Mouse (Mus musculus) embryo, embryonic 11 days (tissue): ENCODE data around the gene Cmbl.
"Not testable (repeated sequence)": the region's sequence is repeated elsewhere in the genome, so short reads cannot be mapped to it uniquely, and the experiment has no call there.

Experiments
- DNase-seq: peaks from one replicate; pipeline ENCODE4 v3.0.0-alpha.2; 2015

Cmbl gene

DNA sequence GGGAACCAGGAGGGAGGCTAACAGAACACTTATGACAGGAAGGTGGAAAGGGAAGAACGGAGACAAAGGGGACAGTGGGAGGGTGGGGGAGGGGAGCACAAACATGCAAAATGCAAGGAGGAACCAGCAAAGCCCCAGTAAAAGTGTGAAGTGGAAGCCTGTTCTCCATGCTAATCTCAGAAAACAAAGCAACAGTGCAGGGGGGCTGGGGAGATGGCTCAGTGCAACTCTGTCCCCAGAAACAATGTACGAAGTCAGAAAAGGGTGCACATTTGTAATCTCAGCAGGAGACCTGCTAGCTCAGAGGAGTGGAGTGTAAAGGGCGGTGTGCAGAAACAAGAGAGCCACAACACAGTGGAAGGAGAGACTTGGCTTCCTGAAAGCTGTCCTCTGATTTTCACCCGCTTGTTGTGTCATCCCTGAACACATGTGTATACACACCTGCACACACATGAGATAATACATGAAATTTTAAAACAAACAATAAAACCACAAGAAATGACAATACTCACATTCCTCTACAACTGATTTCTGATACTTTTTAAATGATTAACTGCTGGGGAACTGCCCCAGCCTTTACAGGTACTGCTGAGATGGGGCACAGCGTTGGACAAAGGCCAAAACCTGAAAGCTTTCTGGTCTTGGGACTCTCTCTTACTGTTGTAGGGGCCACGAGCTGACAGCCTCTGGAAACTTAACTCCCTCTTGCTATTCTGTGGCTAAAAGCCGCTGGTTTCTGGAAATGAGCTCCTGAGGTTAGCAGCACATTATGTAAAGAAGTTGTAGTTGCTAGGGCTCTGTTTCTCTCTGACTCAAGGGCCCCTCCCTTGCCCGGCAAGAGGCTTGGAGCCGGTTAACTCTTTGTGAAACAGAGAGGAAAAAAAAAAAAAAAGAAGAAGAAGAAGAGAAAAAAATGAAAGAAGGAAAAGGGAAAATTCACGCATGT lies 22.9 kb upstream of the Cmbl start:
- DNase-seq = peak; percentile 58

DNA sequence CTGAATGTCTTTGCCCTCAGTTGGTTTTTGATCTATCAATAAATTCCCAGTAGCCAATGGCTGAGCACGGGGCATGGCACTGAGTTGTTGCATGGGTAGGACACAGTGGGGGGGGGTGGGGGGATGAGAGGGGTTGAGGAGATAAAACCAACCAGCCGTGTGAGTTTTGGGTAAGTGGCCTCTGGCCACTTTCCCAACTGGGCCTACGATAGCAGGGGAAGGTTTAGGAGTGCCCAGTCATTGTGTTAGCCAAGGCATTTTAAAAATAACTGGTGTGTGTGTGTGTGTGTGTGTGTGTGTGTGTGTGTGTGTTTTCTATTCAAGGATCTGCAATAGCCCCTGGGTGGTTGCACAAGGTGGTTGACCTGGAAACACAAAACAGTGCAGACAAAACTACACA lies 21.9 kb upstream of the Cmbl start:
- DNase-seq = no peak

DNA sequence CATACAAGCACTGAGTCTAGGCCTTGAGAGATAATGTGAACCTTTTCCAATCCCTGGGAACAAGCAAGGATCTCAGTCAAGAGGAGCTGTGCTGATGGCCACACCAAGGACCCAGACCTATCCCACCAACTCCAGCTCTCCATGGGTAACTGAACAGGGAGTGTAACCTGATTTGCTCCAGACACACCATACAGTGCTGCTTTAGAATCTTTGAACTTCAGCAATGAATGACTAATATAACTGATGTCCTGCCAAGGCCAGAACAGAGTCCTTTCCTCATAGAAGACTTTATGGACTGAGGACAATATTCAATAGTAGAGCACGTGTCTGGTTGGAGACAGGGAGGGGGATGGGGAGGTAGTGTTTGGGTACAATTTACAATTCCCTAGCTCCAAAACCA lies 20.1 kb upstream of the Cmbl start:
- DNase-seq = no peak

DNA sequence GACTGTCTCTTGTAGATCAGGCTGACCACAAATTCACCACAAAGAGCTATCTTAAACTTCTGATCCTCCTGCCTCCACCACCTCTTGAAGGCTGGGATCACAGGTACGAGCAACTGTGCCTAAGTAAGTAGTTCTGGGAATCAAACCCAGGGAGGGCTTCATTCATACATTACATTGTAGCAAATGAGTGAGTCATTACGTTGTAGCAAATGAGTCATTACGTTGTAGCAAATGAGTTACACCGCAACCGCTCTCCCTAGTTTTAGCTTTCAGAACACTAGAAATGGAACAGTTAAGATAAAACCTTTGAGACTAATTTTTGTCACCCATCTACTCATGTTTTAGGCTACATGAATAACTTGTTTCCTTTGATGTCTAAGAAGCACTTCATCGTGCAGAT lies 18.9 kb upstream of the Cmbl start:
- DNase-seq = no peak

DNA sequence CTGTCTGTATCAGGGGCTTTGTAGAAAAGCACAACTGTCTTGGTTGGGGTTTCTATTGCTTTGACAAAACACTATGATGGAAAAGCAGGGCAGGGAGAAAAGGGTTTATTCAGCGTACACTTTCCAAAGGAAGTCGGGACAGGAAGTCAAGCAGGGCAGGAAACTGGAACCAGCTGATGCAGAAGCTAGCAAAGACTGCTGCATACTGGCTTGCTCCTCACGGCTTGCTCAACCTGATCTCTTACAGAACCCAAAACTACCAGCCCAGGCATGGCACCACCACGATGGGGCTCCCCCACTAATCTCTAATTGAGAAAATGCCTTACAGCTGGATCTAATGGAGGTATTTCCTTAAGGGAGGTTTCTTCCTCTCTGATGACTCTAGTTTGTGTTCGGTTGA lies 17.8 kb upstream of the Cmbl start:
- DNase-seq = no peak

DNA sequence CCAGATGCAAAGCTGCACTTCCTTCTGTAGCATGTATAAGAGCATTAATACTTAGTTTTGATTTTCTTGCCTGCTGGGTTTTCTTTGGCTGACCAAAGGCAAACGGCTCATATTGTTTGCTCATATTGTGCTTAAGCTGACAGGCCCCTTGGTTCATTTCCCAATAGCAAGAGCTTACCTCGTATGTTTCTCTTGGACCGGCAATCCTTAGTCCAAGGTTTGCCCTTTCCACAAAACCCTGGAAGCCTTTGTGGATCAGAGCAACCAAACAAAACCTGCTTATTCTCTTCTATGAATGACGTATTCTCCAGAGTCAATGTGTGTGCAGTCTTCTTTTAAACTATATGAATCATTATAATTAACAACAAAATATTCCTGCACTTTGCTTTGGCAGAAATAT lies 14.8 kb upstream of the Cmbl start:
- DNase-seq = no peak

DNA sequence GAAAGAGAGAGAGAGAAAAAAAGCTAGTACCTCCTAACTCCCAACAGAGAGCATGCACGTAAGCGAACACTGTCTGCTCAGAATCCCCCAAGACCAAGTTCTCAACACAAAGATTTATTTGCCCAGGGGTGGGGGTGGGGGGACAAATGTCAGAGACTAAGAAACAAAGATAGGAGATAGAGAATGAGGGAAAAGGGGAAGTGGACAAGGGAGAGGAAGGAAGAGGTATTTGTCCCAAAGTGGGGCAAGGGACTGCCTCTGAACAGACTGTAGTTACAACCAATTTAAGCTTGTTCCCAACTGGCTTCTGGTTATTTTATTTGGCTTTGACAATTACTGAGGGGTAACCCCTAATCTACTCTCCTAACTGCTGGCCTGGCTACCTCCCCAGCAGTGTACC lies 10.3 kb upstream of the Cmbl start:
- DNase-seq = no peak

DNA sequence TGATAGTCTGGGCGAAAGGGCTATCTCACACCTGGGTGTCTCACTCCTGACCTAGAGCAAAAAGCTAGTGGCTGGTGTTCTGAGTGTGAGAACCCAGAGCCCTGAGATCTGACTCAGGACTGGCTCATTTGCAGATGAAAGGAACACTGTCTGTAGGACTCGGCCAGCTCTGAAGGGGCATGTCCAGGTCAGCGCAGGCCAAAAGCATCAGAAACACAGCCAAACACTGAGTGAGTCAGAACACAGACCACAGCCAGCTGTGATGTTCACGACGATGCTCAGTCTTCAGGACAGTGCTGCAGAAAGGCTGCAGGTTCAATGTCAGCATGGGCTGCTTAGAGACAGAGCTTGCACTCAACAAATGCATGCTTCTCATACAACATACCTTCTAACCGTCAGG lies 3.8 kb upstream of the Cmbl start:
- no peak for DNase-seq

DNA sequence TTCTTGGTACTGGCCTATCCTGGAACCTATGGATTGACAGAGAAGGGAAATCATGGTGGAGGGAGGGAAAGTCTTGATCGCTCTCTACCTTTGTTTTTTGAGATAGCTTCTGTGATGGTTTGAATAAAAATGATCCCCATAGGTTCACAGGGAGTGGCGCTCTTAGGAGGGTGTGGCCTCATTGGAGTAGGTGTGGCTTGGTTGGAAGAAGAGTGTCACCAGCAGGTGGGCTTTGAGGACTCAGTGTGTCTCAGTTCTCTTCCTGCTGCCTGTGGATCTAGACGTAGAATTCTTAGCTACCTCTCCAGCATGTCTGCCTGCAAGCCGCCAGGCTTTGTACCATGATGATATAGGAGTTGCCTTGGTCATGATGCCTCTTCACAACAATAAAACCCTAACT lies 3.2 kb upstream of the Cmbl start:
- DNase-seq = no peak

DNA sequence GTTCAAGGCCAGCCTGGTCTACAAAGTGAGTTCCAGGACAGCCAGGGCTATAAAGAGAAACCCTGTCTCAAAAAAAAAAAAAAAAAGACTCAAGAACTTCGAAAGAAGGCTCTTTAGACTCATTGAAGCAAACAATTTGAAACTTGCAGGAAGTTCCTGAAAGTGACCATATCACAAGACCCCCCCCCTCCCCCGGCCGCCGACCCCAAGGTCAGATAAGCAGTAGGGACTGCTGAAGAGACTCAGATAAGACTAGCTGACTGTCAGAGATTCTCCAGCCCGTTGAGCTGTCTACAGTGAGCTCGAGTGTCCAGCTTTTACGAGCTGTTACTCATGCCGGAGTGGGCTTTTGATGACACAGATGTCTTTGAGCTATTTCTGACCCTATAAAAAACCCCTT lies 2.3 kb upstream of the Cmbl start:
- DNase-seq = no peak

DNA sequence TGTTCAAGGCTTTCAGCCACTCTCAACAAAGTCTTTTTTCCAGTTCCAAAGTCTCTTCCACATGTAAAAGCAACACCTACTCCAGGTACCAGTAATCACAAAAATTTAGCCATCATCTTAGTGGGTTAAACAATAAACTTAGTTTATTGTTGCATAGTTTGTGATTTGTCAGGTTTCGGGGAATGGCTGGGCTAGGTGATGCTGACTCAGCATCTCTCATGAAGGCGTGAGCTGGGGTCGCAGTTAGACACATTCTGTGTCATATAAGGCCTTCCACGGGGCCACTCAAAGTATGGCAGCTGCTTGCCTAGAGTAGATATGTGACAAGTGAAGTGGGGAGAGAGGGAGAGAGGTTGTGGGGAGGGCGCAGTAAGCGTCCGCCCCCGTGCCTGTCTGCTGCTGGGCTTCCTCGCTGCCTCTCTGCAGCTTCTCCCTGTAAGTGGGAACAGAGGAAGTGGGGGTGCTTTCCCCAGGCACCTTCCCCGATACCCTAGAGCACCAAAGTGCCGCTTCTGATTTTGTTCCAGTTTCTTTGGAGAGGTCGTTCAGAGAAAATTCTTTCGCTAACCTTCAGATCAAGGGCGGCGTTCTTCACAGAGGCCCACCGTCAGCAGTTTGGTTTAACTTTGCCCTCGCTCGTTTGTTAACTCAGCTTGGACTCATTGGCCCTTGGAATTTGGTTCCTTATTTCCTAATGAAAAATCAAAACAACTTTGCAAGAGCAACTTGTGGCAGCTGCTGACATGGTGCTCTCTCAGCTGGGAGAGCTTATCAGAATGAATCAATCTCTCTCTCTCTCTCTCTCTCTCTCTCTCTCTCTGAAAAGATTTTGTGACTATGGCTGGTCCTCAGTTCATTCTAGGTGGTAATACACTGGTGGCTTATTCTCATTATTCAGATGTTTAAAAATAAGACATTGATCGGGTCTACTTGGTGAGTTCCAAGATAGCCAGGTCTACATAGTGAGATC lies 1.3 kb upstream of the Cmbl start:
- DNase-seq = peak; percentile 47

DNA sequence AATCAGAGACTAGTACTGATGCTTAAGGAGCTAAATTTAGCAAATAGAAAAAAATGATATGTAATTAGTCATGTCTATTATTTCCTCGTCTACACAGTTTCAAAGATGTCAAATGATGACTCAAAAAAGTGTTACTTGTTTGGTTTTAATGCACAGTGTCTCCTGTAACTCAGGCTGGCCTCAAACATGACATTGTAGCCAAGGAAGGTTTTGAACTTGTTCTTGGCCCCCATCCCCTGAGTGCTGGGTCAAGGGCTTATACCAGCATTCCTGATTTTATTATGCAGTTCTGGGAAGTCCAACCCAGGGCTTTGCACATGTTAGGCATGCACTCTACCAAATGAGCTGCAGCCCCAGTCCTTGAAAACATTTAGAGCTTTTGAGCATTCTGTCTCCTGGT lies 597 bp downstream of the Cmbl start:
- DNase-seq = no peak

DNA sequence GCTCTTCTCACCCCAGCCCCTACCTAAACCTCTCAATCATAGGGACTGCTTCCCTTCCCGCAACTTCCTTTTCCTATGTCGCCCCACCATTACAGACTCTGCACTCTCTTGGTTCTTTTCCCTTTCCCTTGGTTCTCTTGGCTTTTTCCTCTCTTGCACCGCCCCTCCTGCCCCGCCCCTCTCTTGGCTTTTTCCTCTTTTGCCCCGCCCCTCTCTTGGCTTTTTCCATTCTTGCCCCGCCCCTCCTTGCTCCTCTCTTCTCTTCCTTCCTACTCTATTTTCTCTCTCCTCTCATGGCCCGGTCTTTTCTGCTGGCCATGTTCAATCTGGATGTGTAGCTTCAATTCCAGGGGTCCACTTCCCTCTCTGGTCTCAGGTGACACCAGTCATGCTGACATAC lies 2.2 kb downstream of the Cmbl start:
- DNase-seq = no peak

DNA sequence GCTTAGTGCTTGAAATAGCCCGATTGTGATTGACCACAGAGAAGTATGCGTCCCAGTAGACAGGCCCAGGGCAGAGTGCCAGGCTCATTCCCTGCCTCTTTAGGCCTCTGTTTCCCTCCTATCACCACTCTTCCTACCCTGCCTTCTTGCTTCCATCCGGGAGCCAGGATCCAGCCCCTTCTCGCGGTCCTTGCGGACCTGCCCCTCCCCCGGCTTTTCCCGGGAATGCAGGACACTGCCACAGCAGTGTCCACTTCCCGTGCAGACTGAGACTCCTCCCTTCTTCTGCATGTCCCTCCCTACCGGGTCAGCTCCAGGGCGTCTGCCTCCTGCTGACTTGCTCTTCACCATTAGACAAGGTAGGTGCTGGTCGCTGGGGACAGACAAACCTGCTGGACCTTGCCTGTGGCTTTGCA lies 3.4 kb downstream of the Cmbl start:
- DNase-seq = peak; percentile 58

DNA sequence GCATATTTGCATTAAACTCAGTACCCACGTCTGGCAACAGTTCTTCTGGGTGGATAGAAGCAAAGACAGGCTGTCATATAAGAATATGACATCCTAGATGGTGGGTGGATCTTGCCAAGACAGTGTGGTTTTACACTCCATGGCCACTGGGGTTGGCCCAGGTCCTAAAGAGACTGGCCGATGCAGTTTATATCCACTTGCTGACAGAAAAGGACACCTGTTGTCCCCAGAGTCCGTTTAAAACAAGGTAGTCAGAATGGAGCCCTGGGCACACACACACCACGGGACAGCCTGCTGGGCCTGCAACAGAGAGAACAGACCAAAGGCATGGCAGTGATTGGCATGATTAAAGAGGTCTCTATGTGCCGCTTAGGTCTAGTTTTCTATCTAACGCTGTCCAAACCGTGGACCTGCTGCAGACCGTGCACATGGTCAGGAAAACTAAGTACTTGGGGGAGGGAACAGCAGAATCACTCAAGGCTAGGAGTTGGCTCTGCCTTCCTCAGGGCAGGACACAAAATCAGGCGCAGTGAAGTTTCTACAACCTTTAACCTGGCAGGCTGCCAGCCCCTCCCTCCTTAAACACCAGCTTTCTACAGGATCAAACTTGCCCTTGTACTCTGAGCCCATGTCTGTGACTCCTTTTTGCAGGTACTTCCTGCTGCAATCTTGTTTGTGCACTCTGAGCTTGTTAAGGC lies 4.3 kb downstream of the Cmbl start:
- no peak for DNase-seq

DNA sequence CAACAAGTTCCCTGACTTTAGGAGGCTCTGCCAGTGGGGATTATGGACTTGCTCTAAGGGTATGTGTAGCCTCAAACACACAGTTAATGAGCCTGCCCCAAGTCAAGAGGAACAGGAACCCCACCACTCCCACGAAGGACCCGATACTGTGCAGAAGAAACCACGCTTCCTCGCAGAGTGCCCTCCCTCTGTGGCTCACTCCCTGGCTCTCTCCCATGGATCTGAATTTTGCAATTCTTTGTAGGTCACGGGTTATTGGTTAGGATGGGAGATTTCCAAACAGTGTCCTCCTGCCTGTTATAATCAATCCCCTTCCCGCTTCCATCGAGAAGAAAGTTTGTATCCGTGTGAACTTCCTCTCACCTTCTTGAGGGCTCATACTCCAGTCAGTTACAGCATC lies 5.8 kb downstream of the Cmbl start:
- DNase-seq = no peak

DNA sequence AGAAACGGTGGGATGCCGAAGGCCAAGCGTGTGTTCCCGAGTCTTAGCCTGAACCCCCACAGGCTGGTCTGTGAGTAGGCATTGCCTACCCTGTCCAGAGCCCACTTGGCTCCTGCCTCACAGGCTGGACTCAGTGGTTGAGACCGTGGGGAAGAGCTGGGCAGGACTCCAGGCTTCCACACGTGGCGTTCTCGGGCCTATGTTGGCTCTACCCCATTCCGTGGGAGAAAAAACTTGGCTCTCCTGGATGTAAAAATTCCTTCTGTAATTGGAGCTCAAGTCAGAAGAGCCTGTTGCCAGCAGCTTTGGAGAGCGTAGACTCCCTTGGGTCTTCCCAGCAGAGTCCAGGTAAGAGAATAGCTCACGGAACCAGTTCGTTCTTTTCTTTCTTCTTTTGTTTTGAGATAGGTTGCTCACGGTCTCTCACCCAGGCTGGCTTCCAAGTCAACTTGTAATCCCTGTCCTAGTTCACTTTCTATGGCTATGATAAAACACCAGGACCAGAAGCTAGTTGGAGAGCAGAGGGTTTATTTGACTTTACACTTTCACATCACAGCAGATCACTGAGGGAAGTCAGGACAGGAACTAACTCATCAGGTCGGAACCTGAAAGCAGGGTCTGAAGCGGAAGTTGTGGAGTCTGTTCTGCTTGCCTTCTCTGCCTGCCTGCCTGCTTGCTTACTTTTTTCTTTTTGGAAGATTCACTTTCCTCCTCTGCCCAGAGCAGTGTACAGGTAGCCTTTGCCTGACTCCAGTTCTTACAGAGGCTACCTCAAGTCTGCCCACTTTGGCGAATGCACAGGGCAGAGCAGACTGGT lies 6.9 kb downstream of the Cmbl start:
- no peak for DNase-seq

DNA sequence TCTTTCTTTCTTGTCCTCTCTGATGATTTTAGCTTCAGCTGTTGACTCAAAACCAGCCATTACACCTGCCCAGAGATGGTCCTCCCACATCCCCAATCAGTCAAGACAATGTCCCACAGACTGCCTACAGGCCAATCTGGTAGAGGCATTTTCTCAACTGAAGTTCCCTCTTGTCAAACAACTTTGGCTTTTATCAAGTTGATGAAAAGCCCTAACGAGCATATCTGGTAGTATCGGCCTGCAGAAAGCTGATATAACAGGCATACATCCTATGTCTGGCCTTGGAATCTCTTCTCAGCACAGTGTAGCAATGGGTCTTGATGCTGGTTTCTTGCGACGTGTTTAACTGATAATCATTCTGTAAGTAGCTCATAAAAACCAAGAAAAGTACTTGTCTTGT lies 8.1 kb downstream of the Cmbl start:
- DNase-seq = no peak

DNA sequence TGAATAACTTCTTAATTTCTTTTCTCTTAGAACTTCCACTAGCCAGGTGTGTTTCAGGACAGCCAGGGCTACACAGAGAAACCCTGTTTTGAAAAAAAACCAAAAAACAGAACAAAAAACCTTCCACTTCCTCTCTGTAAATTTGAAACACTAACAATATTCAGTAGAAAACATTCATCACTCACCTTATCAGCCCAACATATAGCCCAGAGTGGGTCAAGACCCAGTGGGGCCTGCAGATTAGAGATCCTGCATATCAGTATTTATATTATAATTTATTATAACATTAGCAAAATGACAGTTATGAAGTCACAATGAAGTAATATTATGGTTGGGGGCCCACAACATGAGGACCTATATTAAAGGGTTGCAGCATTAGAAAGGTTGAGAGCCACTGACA lies 8.5 kb downstream of the Cmbl start:
- no peak for DNase-seq

DNA sequence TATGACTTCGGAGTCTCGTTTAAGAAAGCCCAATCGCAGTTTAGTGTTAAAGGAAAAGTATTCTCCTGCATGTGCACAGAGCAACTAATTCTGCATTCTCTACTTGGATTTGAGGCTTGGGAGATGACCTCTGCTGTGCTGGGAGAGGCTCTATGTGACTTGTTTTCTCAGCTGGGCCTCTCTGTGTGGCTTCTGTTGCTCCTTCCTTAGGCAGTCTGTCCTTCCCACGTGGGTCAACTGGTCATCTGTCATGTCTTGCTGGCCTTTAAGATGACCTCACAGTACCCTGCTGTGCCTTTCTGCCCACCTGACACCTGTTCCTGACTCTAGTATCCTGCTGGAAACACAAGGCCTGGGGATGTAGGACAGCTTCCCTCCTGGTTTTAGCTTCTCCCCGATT lies 10.9 kb downstream of the Cmbl start:
- DNase-seq = no peak

DNA sequence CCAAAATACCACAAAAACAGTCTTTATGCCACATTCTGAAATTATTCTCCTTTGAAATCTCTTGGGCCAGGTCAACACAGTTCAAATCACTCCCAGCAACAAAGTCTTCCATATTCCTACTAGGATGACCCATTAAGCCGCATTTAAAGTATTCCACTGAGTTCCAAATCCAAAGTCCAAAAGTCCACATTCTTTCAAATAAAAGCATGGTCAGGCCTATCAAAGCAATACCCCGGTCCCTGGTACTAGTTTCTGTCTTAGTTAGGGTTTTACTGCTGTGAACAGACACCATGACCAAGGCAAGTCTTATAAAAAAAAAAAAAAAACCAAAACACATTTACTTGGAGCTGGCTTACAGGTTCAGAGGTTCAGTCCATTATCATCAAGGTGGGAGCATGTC lies 15.9 kb downstream of the Cmbl start:
- DNase-seq = not testable (repeated sequence)
